Mouse (Mus musculus) lung, adult 2 months (tissue): Measurements from ENCODE around the gene Olfr572.

Source experiments
- CTCF ChIP-seq: fragments of 200-500 bp; IDR thresholded peaks from 2 replicates; pipeline ENCODE4 v1.5.1; 2011; ENCODE audit warnings: mild to moderate bottlenecking, low read length, control low read depth; ENCODE audit not compliant: insufficient read depth
- POLR2A ChIP-seq: fragments of 200-500 bp; IDR thresholded peaks from 2 replicates; pipeline ENCODE4 v1.6.1; 2011; ENCODE audit warnings: low read depth, mild to moderate bottlenecking, control low read depth, low read length, borderline replicate concordance; ENCODE audit errors: extremely low read depth

- TF ChIP-seq CTCF (no peak), POLR2A (no peak)
Observed at GRCm38 (mm10) chr7:102876822-102877221, 47.4 kb upstream of the Olfr572 start, which contains the start of gene Olfr568.
